Mouse (Mus musculus) left cerebral cortex, postnatal 36 days (tissue): Measurements from ENCODE around the gene Hist2h2bb. TPM values are rescaled to one million over a fixed set of nuclear protein-coding genes. Genes with fewer than 3 reads are reported as not detected.
A peak's percentile ranks its signal among the peaks of the same experiment; 100 is the strongest.
"Not testable (repeated sequence)": the region's sequence is repeated elsewhere in the genome, so short reads cannot be mapped to it uniquely, and the experiment has no call there.

Experiments
- DNase-seq, 2 experiments: peaks; one replicate each; pipeline ENCODE4 v3.0.0; 2021 to 2022; ENCODE audit warnings: low spot score in 2 of 2, mixed read lengths in 1 of 2
- intact Hi-C: fragments of 180-260 bp; cut with DNase I; formaldehyde crosslinking; loops from one replicate; pipeline ENCODE4 v1.15.1; 2025
- microRNA-seq: library from miRNA; unstranded; fragments of <30 nt; microRNA quantifications from one replicate; pipeline ENCODE4 v1.2.0, GENCODE M21; 2022
- total RNA-seq, 2 experiments: library from RNA; stranded (reverse); gene quantifications; 2 replicates each; pipeline ENCODE4 v1.2.3; 2021

The Hist2h2bb gene
- total RNA-seq, 2 experiments from 2014 or later: 148 to 154 TPM

DNA sequence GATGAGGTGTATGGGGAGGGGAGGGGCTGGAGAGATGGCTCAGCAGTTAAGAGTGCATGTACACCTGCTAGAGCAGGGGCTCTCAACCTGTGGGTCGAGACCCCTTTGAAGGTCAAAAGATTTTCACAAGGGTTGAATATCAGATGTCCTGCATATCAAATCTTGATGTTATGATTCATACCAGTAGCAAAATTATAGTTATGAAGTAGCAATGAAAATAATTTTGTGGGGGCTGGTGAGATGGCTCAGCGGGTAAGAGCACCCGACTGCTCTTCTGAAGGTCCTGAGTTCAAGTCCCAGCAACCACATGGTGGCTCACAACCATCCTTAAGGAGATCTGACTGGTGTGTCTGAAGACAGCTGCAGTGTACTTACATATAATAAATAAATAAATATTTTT lies 21.2 kb downstream of the Hist2h2bb start:
- intact Hi-C loops, DNase-seq: not testable (repeated sequence)

- no peak for DNase-seq
- intact Hi-C loops: no loop called here
Measured at GRCm38 (mm10) chr3:96292641-96293040, 23.1 kb downstream of the Hist2h2bb start.

GRCm38 (mm10) chr3:96293368-96293767 lies 23.8 kb downstream of the Hist2h2bb start:
- DNase-seq: no peak
- intact Hi-C loops: no loop called here

DNA sequence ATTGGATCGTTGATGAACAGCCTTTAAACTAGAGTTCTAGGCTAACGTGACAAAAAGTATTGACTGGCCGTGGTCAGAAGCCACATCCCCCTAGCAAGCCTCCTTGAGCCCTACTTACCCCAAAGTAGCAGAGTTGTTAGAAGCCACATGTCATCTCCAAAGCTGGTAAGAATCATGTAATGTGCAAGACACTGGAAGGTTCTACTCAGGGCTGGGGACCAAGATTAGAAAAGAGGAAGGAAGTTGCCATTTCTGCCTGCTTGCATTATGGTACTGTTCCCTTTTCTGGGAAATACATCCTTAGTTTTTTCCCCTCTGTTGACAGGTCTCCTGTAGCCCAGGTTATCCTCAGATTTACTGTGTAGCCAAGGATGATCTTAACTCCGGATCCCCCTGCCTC lies 24.2 kb downstream of the Hist2h2bb start, which contains the start of gene Fcgr1:
Fcgr1 (minus strand) TSS at position 183 of the 400 bp plus-strand sequence.
- intact Hi-C loops: no loop called here
- no peak for DNase-seq

- DNase-seq: no peak
- intact Hi-C loops: no loop called here
Measured at GRCm38 (mm10) chr3:96298360-96298759, 28.8 kb downstream of the Hist2h2bb start.

DNA sequence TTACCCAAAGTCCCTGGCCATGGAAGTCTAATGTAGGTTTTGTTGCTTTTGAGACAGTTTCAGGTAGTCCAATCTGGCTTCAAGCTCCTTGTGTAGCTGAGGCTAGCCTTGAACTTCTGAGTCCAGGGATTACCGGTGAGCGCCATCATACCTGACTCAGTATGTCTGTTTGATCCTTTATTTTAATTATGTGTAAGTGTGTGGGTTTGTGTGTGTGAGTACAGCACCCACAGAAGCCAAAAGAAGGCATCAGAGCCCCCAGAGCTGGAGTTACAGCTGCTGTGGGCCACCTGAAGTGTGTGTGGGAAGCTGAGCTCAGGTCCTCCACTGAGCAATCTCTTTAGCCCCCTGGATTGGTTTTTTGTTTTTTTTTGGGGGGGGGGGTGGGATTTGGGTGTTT lies 30.0 kb downstream of the Hist2h2bb start:
- intact Hi-C loops: no loop called here
- no peak for DNase-seq

DNA sequence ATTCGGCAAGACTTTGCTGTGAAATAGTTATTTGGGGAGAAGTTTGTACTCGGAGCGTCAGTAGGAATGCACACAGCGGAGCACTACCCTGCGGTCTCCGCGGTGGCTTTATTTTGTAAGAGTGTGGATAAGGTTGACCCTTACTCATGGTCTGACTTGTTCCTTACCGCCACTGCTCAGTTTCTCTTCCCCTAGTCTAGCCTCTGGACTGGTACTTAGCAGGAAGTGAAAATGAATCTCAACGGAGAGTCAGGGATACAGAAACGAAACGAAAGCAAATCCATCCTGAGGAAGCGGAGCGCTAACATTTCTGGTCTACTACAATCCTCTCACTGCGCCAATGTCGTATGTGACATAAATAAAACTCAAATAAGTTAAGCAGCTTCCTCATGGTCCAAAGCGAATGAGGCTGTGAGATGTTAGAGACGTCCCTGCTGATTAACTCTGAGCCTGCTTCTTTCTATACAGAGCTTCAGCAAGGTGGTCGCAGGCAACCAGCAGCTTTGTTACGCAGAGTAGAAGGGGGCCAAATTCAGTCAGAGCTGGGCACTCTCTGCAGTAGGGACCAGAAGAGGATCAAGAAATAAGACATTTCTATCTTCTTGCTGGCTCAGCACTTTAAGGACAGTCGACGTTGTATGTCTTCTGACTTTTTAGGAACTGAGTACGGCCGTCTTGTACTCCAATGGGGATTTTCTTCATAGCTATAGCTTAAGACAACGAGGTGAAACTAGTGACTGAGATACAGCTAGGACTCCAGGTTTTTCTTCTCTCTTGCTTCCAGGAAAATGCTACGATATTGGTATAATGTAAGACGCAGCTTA lies 31.4 kb downstream of the Hist2h2bb start:
- DNase-seq: no peak
- intact Hi-C loops: no loop called here

- DNase-seq: no peak
- intact Hi-C loops: no loop called here
Measured at GRCm38 (mm10) chr3:96302076-96302475, 32.5 kb downstream of the Hist2h2bb start.

GRCm38 (mm10) chr3:96306506-96306905 lies 37.0 kb downstream of the Hist2h2bb start:
- intact Hi-C loops: no loop called here
- no peak for DNase-seq

DNA sequence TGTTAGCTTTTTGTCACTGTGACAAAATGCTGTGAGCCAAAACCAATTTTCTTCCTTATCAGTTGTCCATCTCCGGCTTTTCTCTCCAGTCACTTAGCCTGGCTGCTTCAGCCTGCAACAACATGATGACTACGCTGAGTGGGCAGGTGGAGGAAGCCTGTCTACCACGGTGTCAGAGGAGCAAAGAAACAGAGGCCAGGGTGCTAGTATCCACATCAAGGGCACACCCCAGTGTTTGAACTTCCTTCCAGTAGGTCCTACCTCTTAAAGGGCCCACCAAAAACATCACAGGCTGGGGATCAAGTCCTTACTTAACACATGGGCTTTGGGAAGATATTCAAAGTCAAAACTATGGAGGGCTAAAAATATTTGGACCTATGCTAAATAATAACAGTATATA lies 39.9 kb downstream of the Hist2h2bb start:
- no peak for DNase-seq
- intact Hi-C loops: no loop called here

DNA sequence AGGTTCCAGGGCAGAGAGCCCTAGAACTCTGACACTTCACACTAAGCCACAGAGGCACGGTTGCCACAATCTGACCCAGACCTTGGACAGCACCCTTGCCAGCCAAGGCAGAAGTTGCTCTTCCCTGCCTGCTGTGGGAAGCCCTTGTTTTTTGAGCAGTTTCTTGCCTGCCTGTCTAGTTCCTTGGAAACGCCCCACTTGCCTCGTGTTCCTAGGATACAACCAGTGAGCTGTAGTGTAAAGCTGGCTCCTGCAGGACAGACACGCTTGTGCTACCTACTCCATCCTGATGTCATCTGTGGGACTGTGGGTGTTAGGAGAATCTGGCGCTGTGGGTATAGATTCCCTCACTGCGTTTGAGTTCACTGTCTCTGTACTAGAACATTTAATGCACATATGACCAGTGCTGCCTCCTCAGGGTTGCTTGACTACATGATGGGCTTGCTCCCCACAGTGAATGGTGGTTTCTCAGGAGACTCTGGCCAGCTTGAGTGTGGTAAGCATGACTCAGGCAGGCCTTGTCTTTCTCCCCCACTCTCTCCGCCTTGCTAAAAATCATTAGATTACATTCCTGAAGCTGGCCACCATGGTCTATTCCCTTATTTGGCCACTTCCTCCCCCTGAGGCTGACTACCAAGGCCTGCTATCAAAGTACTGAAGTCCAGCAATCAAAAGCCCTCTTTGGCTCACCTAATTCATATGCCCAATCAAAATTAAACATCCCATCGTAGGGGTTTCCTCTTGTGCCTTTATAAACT lies 43.0 kb downstream of the Hist2h2bb start:
- peak; percentile 24 to 42 for DNase-seq
- intact Hi-C loops: no loop called here

Small RNAs within 50 kb of the gene (microRNA-seq; reads per million reads assigned to microRNA genes)
- gene Gm44492 (not detected), gene Gm47311 (not detected), gene Gm47313 (not detected)

Other genes with a start within 250 kb of the Hist2h2bb start
- 10 to 100 TPM; 40.5 to 42.1 TPM for gene Vps45, start 211.3 kb upstream of the Hist2h2bb start, total RNA-seq
- 10 to 100 TPM; 28.8 to 32.0 TPM for gene Otud7b, start 165.2 kb upstream of the Hist2h2bb start, total RNA-seq
- gene Mtmr11, start 107.7 kb upstream of the Hist2h2bb start, total RNA-seq: 1 to 10 TPM; 5.7 to 6.7 TPM
- 10 to 100 TPM; 40.7 to 42.9 TPM for gene Sf3b4, start 97.4 kb upstream of the Hist2h2bb start, total RNA-seq
- 100 to 1,000 TPM; 399 to 446 TPM for gene Sv2a, start 88.6 kb upstream of the Hist2h2bb start, total RNA-seq
- 10 to 100 TPM; 13.3 to 19.4 TPM for gene Bola1, start 50.0 kb upstream of the Hist2h2bb start, total RNA-seq
- gene Hist2h2ab, start 49.9 kb upstream of the Hist2h2bb start, total RNA-seq: 10 to 100 TPM in 1 of 2 experiments, 1 to 10 TPM in 1; 10.0 to 11.1 TPM
- 10 to 100 TPM; 24.2 to 27.9 TPM for gene Hist2h2ac, start 48.9 kb upstream of the Hist2h2bb start, total RNA-seq
- 1 to 10 TPM; 4.8 to 5.1 TPM for gene Hist2h2be, start 48.6 kb upstream of the Hist2h2bb start, total RNA-seq
- 1 to 10 TPM; 5.9 to 6.1 TPM for gene Hist2h3c2, start 30.6 kb upstream of the Hist2h2bb start, total RNA-seq
- 100 to 1,000 TPM; 204 to 210 TPM for gene Hist2h2aa2, start 29.5 kb upstream of the Hist2h2bb start, total RNA-seq
- gene Hist2h2aa1, start 24.3 kb upstream of the Hist2h2bb start, total RNA-seq: 10 to 100 TPM in 1 of 2 experiments, 1 to 10 TPM in 1; 6.3 to 10.1 TPM
- not detected for gene Hist2h3c1, start 23.1 kb upstream of the Hist2h2bb start, total RNA-seq
- 10 to 100 TPM; 27.9 to 34.6 TPM for gene Hist2h4, start 6.4 kb upstream of the Hist2h2bb start, total RNA-seq
- gene Hist2h3b, start 1.1 kb upstream of the Hist2h2bb start, total RNA-seq: 10 to 100 TPM; 60.7 to 62.3 TPM
- gene Fcgr1, start 24.2 kb downstream of the Hist2h2bb start, total RNA-seq: 1 to 10 TPM; 2.1 to 2.2 TPM
- gene BC107364, start 182.6 kb downstream of the Hist2h2bb start, total RNA-seq: not detected